Mouse (Mus musculus): ENCODE data around the gene Ift140.

The Ift140 gene

GRCm38 (mm10) chr17:25068690-25069089 is 52.8 kb downstream of the Ift140 start:
- in situ Hi-C loops (cut with MboI; ENCODE audit: unreplicated experiment in 2 of 2): no loop called here

DNA sequence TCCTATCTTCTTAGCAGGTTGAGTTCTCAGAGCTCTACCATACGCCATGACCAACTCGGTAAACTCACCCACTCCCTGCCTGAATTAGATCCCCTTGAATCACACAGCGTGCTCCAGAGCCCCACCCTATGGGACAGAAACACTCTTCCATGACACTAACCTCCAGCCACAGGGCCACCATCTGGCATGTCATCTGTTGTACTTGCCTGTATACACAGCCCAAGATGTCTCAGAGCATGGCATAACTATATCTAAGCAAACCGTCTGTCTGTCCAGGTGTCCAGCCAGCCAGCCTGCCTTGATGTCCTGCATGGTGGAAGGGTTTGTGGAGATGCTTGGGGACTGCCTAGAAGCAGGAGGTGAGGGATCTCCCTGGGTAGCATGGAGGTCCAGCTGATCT is 61.0 kb downstream of the Ift140 start:
- in situ Hi-C loops (cut with MboI; ENCODE audit: unreplicated experiment in 2 of 2): no loop called here

GRCm38 (mm10) chr17:25077771-25078372 is 62.0 kb downstream of the Ift140 start:
- in situ Hi-C loops (cut with MboI; ENCODE audit: unreplicated experiment in 2 of 2): no loop called here

DNA sequence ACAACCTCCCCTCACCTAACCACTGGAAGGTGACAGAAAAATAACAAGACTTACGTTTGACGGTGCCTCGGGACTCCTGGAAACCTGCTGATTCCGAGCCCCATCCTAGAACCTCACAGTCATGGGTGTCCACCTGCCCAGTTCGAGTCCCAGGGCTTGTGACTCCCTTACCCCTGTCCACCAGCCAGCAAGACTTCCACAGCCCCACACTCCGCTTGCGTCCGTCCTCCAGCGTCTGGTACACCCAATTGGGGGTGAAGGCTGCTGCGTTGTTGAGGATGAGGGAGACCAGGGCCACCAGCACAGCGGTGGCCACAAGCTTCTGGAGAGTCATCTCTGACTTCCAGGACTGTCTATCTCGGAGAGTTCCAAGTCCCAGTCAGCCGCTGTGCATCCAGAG is 64.3 kb downstream of the Ift140 start:
- in situ Hi-C loops (cut with MboI; ENCODE audit: unreplicated experiment in 2 of 2): no loop called here

DNA sequence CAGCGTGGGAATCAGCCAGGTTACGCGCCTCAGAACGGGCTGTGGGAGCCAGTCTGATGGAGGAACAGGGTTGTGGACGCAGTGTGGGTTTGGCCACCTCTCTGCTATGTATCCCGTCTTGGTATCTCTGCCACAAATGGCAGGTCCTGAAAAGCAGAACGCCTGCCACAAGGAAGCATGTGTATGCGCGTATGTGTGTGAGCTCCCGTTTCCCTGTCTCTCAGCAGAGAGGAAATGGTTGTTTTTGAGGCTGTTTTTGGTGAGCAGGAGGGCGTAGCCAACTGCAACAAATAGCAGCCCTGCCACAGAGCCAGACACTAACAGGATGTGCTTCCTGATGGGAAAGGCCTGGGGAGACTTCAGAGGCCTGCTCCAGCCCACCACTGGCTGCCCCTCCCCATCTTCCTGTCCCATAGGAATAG is 65.1 kb downstream of the Ift140 start:
- in situ Hi-C loops (cut with MboI; ENCODE audit: unreplicated experiment in 2 of 2): no loop called here

GRCm38 (mm10) chr17:25082081-25082847 is 66.4 kb downstream of the Ift140 start:
- in situ Hi-C loops (cut with MboI; ENCODE audit: unreplicated experiment in 2 of 2): no loop called here

- in situ Hi-C loops (cut with MboI; ENCODE audit: unreplicated experiment in 2 of 2): no loop called here
Observed at GRCm38 (mm10) chr17:25082887-25083286, 67.0 kb downstream of the Ift140 start.

DNA sequence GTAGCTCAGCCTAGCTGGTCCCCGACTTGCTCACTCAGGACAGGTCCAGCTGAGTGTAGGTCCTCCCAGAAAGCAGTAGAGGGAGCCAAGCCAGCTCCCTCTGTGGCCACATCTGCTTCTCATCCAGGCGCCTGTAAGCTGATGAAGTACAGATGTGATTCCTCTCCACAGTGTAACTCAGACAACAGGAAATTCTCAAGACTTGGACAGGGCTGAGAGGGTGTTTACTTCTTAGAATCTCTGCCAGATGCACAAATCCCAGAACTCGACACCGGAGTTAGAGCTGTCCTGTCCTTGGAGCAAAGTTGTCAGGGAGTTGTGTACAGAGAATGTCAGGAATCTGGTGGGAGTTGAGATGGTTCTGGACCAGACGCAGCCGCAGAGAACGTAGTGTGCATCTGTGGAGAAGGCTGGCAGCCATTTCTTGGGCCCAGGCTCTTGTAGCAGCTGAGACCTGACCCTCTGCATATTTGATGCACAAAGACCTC is 67.6 kb downstream of the Ift140 start, which contains the start of gene Tmem204:
Gene Tmem204, minus strand, starts transcription at position 148 of the 488 bp plus-strand sequence.
- in situ Hi-C loops (cut with MboI; ENCODE audit: unreplicated experiment in 2 of 2): no loop called here

GRCm38 (mm10) chr17:25084835-25085385 is 69.0 kb downstream of the Ift140 start:
- in situ Hi-C loops (cut with MboI; ENCODE audit: unreplicated experiment in 2 of 2): no loop called here

- in situ Hi-C loops (cut with MboI; ENCODE audit: unreplicated experiment in 2 of 2): no loop called here
Observed at GRCm38 (mm10) chr17:25086724-25087123, 70.8 kb downstream of the Ift140 start.

DNA sequence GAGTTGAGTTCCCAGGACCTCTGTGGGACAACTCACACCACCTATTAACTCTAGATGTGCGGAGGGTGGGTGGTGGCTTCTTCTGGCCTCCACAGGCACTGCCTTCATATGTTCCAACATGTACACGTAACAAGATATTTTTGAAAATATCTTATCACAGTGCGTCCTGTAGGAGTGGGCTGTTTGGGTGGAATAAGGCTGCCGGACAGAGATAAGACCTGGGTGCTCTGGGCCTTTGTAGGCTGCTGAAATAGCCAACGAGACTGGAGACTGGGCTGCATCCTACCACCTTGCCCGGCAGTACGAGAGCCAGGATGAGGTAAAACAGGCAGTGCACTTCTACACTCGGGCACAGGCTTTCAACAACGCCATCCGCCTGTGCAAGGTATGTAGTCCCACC is 73.3 kb downstream of the Ift140 start:
- in situ Hi-C loops (cut with MboI; ENCODE audit: unreplicated experiment in 2 of 2): no loop called here

DNA sequence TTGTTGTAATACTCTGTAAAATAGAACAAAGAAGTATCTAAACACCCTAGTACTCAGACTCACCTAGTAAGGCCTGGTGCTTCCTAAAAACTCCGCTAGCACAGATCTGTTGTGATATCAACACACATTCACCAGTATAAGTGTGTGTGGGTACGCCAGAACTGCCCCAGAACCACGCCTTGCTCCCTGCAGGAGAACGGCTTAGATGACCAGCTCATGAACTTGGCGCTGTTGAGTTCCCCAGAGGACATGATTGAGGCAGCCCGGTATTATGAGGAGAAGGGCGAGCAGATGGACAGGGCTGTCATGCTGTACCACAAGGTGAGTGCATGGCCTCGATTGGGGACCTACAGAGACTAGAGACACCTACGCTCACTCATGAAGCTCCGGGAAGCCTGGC is 74.6 kb downstream of the Ift140 start:
- in situ Hi-C loops (cut with MboI; ENCODE audit: unreplicated experiment in 2 of 2): no loop called here

GRCm38 (mm10) chr17:25096221-25096620 is 80.3 kb downstream of the Ift140 start:
- in situ Hi-C loops (cut with MboI; ENCODE audit: unreplicated experiment in 2 of 2): no loop called here

DNA sequence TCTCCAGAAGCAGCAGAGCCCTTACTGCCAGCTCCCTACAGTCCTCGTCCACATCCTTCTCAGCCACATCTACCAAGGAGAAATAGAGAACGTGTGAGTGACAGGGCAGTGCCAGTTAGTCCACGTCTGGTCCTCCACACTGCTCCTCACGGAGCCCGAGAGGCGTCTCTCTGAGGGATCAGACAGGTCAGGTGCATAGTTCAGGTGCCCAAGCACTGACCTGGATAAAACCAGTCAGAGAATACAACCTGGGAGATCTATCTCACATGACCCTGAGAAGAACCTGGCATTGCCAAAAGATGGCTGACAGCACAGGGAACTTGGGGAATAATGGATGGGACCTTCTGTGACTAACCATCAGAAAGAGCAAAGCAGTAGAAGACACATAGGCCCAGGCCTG is 84.2 kb downstream of the Ift140 start:
- in situ Hi-C loops (cut with MboI; ENCODE audit: unreplicated experiment in 2 of 2): no loop called here

GRCm38 (mm10) chr17:25101338-25101737 is 85.5 kb downstream of the Ift140 start:
- in situ Hi-C loops (cut with MboI; ENCODE audit: unreplicated experiment in 2 of 2): no loop called here

DNA sequence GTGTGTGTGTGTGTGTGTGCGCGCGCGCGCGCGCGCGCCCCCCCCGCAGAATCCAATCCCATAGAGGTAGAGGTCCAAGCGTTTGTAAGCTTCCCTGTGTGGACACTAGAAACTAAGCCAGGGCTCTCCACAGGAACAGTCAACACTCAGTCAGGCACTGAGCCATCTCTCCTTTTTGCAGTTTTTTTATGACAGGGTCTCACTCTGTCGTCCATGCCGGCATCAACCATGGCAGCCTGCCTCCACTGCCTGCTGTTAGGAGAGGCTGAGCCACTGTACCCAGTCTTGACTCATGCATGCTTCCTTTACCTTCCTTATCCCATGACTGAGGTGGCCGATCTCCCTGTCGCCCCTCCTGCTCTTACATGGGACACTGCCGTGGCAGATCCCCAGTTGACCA is 91.9 kb downstream of the Ift140 start:
- in situ Hi-C loops (cut with MboI; ENCODE audit: unreplicated experiment in 2 of 2): no loop called here

DNA sequence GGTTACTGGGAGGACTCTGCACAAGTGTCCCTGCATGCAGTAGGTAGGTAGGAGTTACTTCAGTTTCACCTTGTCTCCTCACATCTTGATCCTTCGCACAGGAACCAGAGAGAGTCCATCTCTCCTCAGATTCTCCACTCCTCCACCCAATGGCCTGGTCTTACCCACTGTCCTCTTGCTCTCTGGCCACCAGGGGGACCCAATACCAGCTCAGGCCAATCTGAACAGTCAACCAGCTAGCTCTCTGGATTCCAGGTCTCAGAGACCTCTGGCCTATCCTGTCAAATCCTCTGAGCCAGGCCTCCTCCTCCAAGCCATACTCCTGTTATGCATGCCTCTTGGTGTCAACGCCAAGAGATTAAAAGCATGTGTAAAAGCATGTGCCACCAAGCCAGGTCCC is 93.7 kb downstream of the Ift140 start:
- in situ Hi-C loops (cut with MboI; ENCODE audit: unreplicated experiment in 2 of 2): no loop called here

DNA sequence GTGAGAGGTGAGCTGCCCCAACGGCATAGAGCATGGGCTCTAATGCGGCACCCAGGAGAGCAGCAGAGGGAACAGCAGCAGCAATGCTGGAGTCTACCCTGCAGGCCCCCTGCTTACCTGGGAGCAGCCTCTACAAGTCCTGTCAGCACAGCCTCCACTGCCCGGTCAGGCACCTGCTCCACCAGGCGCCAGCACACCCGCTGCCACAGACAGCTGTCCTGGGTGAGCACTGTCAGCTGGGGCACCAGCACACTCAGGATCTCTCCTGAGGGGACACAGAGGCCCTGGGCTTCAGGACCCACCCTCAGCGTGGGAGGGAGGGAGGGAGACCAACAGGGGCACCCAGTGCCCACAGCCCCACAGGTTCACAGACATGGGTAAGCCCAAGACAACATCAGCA is 94.7 kb downstream of the Ift140 start:
- in situ Hi-C loops (cut with MboI; ENCODE audit: unreplicated experiment in 2 of 2): no loop called here

GRCm38 (mm10) chr17:25111220-25111619 is 95.3 kb downstream of the Ift140 start:
- in situ Hi-C loops (cut with MboI; ENCODE audit: unreplicated experiment in 2 of 2): no loop called here

DNA sequence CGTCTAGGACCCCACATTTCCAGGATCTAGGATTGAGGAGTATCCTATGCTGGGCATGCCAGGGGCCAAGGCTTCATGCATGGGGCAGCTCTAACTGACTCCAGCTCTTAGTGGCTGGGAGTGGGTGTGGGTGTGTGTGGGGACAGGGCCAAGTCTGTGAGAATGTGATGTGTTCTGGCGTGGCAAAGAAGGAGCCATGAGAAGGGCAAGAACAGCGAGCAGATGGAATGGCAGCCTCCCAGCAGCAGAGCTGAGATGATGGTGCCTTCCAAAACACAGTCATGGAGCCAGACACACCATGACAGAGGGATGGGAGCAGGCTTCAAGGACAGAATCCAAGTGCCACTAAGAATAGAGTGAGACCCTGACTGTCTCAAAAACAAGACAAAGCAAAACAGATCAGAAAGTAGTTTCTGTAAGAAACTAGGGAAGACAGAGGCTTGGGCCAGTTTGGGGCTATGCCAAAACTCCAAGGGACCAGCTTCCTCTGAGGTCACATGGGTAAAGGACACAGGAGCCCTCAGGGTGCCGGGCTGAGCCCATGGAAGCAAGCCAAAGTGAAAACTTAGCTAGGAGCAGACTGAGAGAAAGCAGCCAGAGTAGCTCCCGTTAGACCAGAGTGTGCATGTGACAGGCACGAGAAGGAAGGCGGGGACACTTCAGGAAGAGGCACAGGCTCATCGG is 96.0 kb downstream of the Ift140 start:
- in situ Hi-C loops (cut with MboI; ENCODE audit: unreplicated experiment in 2 of 2): no loop called here

- in situ Hi-C loops (cut with MboI; ENCODE audit: unreplicated experiment in 2 of 2): no loop called here
Observed at GRCm38 (mm10) chr17:25112423-25112810, 96.5 kb downstream of the Ift140 start.
